Mouse (Mus musculus) brain, embryonic 14.5 days (tissue): ENCODE data around the gene Rpl24.

Experiments
- CTCF ChIP-seq: fragments of 200-500 bp; IDR thresholded peaks from 2 replicates; pipeline ENCODE4 v1.5.1; 2012; ENCODE audit warnings: inconsistent platforms, mild to moderate bottlenecking, moderate library complexity, borderline replicate concordance; ENCODE audit not compliant: insufficient read depth, insufficient read length; ENCODE audit errors: extremely low read depth
- POLR2A ChIP-seq: fragments of 200-500 bp; IDR thresholded peaks from 2 replicates; pipeline ENCODE4 v1.6.1; 2012; ENCODE audit warnings: mild to moderate bottlenecking, inconsistent platforms, borderline replicate concordance; ENCODE audit not compliant: poor library complexity, insufficient read depth, insufficient read length, severe bottlenecking; ENCODE audit errors: extremely low read depth

GRCm38 (mm10) chr16:55966212-55966871 lies at the start of gene Rpl24:
- no peak for TF ChIP-seq CTCF
- TF ChIP-seq POLR2A: peak; percentile 67; the same call in 1 of the 2 replicates
